Comparison of ENCODE assay signal across 8 mouse cellular contexts in the genomic region with DNA sequence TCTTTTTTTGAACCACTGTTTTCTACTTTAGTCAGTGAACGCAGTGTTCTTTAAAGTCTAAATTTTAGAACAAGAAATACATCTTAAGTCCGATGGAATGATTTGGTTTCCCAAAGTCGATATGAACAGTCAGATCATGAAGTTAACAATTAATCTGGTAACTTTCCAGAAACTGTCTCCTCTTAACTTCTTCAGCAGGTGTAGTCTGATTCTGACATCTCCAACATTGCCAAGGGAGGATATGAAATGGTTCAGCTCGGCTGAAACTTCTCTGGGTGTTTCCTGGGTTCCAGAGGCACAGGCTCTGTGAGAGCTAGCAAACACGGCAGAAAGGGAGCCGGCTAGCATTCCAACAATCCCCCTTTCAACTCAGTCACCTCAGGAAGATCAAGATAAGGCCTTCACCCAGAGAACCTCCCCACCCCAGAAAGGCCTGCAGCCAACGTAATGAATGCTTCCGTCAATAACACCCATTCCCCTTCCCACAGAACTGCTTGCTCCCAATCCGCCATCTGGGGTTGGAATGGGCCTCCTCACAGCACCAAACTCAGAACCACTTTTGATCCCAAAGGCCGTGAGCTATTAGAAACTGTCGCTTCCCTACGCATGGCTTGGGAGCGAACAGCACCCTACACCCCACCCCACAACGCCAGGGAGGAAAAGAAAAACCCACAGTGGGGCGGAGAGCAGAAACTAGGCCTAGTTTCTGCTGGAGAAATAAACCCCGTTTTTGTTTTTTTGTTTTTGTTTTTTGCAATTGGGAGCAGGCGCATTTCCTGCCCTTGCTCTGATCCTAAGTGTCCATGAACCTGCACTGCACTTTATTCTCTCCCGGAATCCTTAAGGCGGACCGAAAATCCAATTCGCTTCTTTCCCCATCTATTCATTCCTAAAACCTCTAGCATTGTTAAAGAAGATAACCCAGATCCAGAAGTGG. TPM values are rescaled to one million over a fixed set of nuclear protein-coding genes. Genes with fewer than 3 reads are reported as not detected.
DNase-seq lines count a peak whose midpoint lies in the region; ATAC-seq and TF ChIP-seq lines count a peak whose summit lies in the region.

No protein-coding gene starts in this region.

- H3K9ac ChIP-seq in kidney, embryonic 15.5 days = peak overlapping the region; percentile 97
- H3K9ac ChIP-seq in lung, embryonic 16.5 days (ENCODE audit: low read length) = peak overlapping the region; percentile 98

- no peaks in the 10 kb centered on the region for H3K9me3 ChIP-seq in G1E (replicated peaks)
- H3K9me3 ChIP-seq in heart, embryonic 10.5 days = no peaks in the 10 kb centered on the region
- no peaks in the 10 kb centered on the region for H3K9me3 ChIP-seq in kidney, embryonic 15.5 days (replicated peaks)
- no peaks in the 10 kb centered on the region for H3K9me3 ChIP-seq in lung, embryonic 16.5 days (ENCODE audit: control insufficient read depth, low read length)

- 11% methylated on average over 21 of the region's 21 CpGs for WGBS in heart, embryonic 10.5 days
- 8% methylated on average over 21 of the region's 21 CpGs for WGBS in kidney, embryonic 15.5 days
- 6% methylated on average over 21 of the region's 21 CpGs for WGBS in lung, embryonic 16.5 days

- H3K4me3 ChIP-seq in G1E (ENCODE audit: low read depth, low read length) = peak overlapping the region; percentile 93
- peak overlapping the region; percentile 85 for H3K4me3 ChIP-seq in cortical plate, adult 2 months (ENCODE audit: insufficient read depth, low read length)
- peak overlapping the region; percentile 94 for H3K4me3 ChIP-seq in heart, embryonic 10.5 days
- H3K4me3 ChIP-seq in kidney, embryonic 15.5 days (replicated peaks) = peak overlapping the region; percentile 96
- peak overlapping the region; percentile 98 for H3K4me3 ChIP-seq in lung, embryonic 16.5 days (ENCODE audit: low read length)

- TF ChIP-seq CTCF in G1E (IDR thresholded peaks at IDR 0.05; ENCODE audit: low read depth, low read length) = no peak
- TF ChIP-seq CTCF in cortical plate, adult 2 months (IDR thresholded peaks at IDR 0.05; ENCODE audit: extremely low read depth, insufficient read depth, low read length) = no peak

- no peak for TF ChIP-seq POLR2A in cortical plate, adult 2 months (IDR thresholded peaks at IDR 0.05; ENCODE audit: extremely low read depth, insufficient read depth, low read length)

- peaks cover 16% of the 10 kb centered on the region for H3K36me3 ChIP-seq in G1E (replicated peaks)
- H3K36me3 ChIP-seq in heart, embryonic 10.5 days = no peaks in the 10 kb centered on the region
- H3K36me3 ChIP-seq in kidney, embryonic 15.5 days = peaks cover 5% of the 10 kb centered on the region; the same call in 1 of the 2 replicates
- H3K36me3 ChIP-seq in lung, embryonic 16.5 days (ENCODE audit: control insufficient read depth, insufficient read depth, low read length) = no peaks in the 10 kb centered on the region

- ATAC-seq in CD4-positive, CD25-positive, alpha-beta regulatory T cell, adult 4 months = no peak
- ATAC-seq in G1E (ENCODE audit: extremely low read depth, insufficient number of reproducible peaks, low FRiP score, poor library complexity, severe bottlenecking) = no peak
- ATAC-seq in kidney, embryonic 15.5 days (replicated peaks; ENCODE audit: low FRiP score) = no peak
- ATAC-seq in lung, embryonic 16.5 days (ENCODE audit: low read depth) = no peak

- H3K27ac ChIP-seq in cortical plate, adult 2 months (ENCODE audit: insufficient read depth, low read length) = peak overlapping the region; percentile 96
- peak overlapping the region; percentile 95 for H3K27ac ChIP-seq in heart, embryonic 10.5 days
- H3K27ac ChIP-seq in kidney, embryonic 15.5 days = peak overlapping the region; percentile 99
- H3K27ac ChIP-seq in lung, embryonic 16.5 days (ENCODE audit: low read length) = peak overlapping the region; percentile 98

- peak; percentile 25 for DNase-seq in CD4-positive, CD25-positive, alpha-beta regulatory T cell, adult 2 months (ENCODE audit: low read depth, low spot score)
- DNase-seq in G1E (ENCODE audit: low spot score) = peak; percentile 15
- DNase-seq in heart, embryonic 10.5 days (ENCODE audit: low spot score) = peak; percentile 74
- peak; percentile 8 for DNase-seq in right cerebral cortex, postnatal 14 days

- no peaks in the 10 kb centered on the region for H3K27me3 ChIP-seq in G1E (ENCODE audit: insufficient read depth, low read length)
- H3K27me3 ChIP-seq in heart, embryonic 10.5 days (ENCODE audit: insufficient read depth, poor library complexity, severe bottlenecking) = no peaks in the 10 kb centered on the region
- H3K27me3 ChIP-seq in kidney, embryonic 15.5 days = no peaks in the 10 kb centered on the region
- H3K27me3 ChIP-seq in lung, embryonic 16.5 days (ENCODE audit: control insufficient read depth, insufficient read depth, low read depth, low read length) = no peaks in the 10 kb centered on the region

- H3K4me1 ChIP-seq in G1E (ENCODE audit: insufficient read depth, low read depth, low read length) = peaks cover 17% of the 10 kb centered on the region
- H3K4me1 ChIP-seq in cortical plate, adult 2 months (ENCODE audit: control insufficient read depth, insufficient read depth, low read length) = peaks cover 6% of the 10 kb centered on the region; the same call in 1 of the 2 replicates
- H3K4me1 ChIP-seq in heart, embryonic 10.5 days = peaks cover 14% of the 10 kb centered on the region
- H3K4me1 ChIP-seq in kidney, embryonic 15.5 days = peaks cover 14% of the 10 kb centered on the region
- peaks cover 6% of the 10 kb centered on the region for H3K4me1 ChIP-seq in lung, embryonic 16.5 days (replicated peaks; ENCODE audit: control insufficient read depth, insufficient read depth, low read length)

- H3K4me2 ChIP-seq in kidney, embryonic 15.5 days = peak overlapping the region; percentile 78
- peak overlapping the region; percentile 87 for H3K4me2 ChIP-seq in lung, embryonic 16.5 days (ENCODE audit: low read depth, low read length)

RNA-seq across cellular contexts. Expression of gene Wasl, which starts 1.3 kb away (rescaled TPM):
- 10 to 100 TPM; 11.3 to 15.0 TPM for polyA plus RNA-seq in CD4-positive, CD25-positive, alpha-beta regulatory T cell, adult 4 months (2017; shearing (Covaris generic))
- total RNA-seq in G1E (2014; fragmentation: Nextera tagmentation) = 46.9 and 60.4 TPM in 2 replicates
- total RNA-seq in G1E (2017) = 9.0 and 9.6 TPM in 2 replicates
- polyA plus RNA-seq in G1E (2012) = 26.0 and 27.5 TPM in 2 replicates
- 56.4 and 58.5 TPM in 2 replicates for polyA plus RNA-seq in cortical plate, adult 2 months (2012; rRNA removed)
- 56.5 and 61.6 TPM in 2 replicates for polyA plus RNA-seq in heart, embryonic 10.5 days (2016; fragmentation: Nextera tagmentation; extraction: Ambion mirVana)
- 77.7 and 87.6 TPM in 2 replicates for polyA plus RNA-seq in kidney, embryonic 15.5 days (2015; fragmentation: Nextera tagmentation; extraction: Ambion mirVana)
- polyA plus RNA-seq in lung, embryonic 16.5 days (2015; fragmentation: Nextera tagmentation; extraction: Ambion mirVana) = 53.6 and 67.9 TPM in 2 replicates

Comparison
In these comparisons a context has a peak if more than half of its experiments do, and no peak if none do; other contexts are left out.
1. DNase-seq: peak in every context shown above with its lines; median percentile 74 in heart, embryonic 10.5 days; 25 in CD4-positive, CD25-positive, alpha-beta regulatory T cell, adult 2 months; 15 in G1E; 8 in right cerebral cortex, postnatal 14 days.